Mouse (Mus musculus) forebrain, postnatal 0 days (tissue): ENCODE measurements around the gene Srrm1. TPM values are rescaled to one million over a fixed set of nuclear protein-coding genes. Genes with fewer than 3 reads are reported as not detected.

ENCODE experiments used
- ATAC-seq: fragments of 200-750 bp; cut with Nextera tagmentation; 2 replicates; pipeline ENCODE4 v1.8.0; 2017; ENCODE audit warnings: mild to moderate bottlenecking, moderate library complexity
- DNase-seq: peaks from one replicate; pipeline ENCODE4 v3.0.0-alpha.2; 2015
- H3K27ac ChIP-seq: fragments of 300-500 bp; sonication (generic); 2 replicates; pipeline ENCODE4 v1.5.1; 2014; ENCODE audit warnings: low read depth, mild to moderate bottlenecking, antibody characterized with exemption, low read length, moderate library complexity, mixed read lengths
- H3K27me3 ChIP-seq: fragments of 300-500 bp; sonication (generic); 2 replicates; pipeline ENCODE4 v1.6.1; 2014; ENCODE audit warnings: mild to moderate bottlenecking, low read length, mixed read lengths; ENCODE audit not compliant: insufficient read depth
- H3K36me3 ChIP-seq: fragments of 300-500 bp; sonication (generic); 2 replicates; pipeline ENCODE4 v1.6.1; 2014; ENCODE audit warnings: mild to moderate bottlenecking, moderate library complexity; ENCODE audit not compliant: insufficient read depth
- H3K4me1 ChIP-seq: fragments of 300-500 bp; sonication (generic); 2 replicates; pipeline ENCODE4 v1.6.1; 2014; ENCODE audit warnings: antibody characterized with exemption; ENCODE audit not compliant: insufficient read depth
- H3K4me2 ChIP-seq: fragments of 300-500 bp; sonication (generic); 2 replicates; pipeline ENCODE4 v1.6.1; 2014; ENCODE audit warnings: low read depth, mild to moderate bottlenecking, moderate library complexity
- H3K4me3 ChIP-seq: fragments of 300-500 bp; sonication (generic); 2 replicates; pipeline ENCODE4 v1.5.1; 2014; ENCODE audit warnings: low read depth, low read length, mixed read lengths
- H3K9ac ChIP-seq: fragments of 300-500 bp; sonication (generic); 2 replicates; pipeline ENCODE4 v1.6.1; 2014; ENCODE audit warnings: mild to moderate bottlenecking
- H3K9me3 ChIP-seq: fragments of 300-500 bp; sonication (generic); 2 replicates; pipeline ENCODE4 v1.6.1; 2016; ENCODE audit warnings: low read length
- CTCF ChIP-seq: sonication (generic); IDR thresholded peaks from 2 replicates; pipeline ENCODE4 v1.5.1; 2016; ENCODE audit warnings: antibody characterized with exemption, control low read depth, low read depth
- WGBS: fragments of 180-500 bp; shearing (Covaris S2); extraction: QIAGEN DNeasy Blood & Tissue Kit; methylation state at CpG from one replicate; pipeline ENCODE4 v1.1.7; 2014; 5-methylcytosine and 5-hydroxymethylcytosine counted together
- polyA plus RNA-seq: library from polyadenylated mRNA; unstranded; fragments of >200 nt; fragmentation: Nextera tagmentation; extraction: Ambion mirVana; gene quantifications from 2 replicates; pipeline ENCODE4 v1.2.1, GENCODE M21; 2015
- total RNA-seq: library from RNA; depleted of rRNA; stranded (reverse); fragments of >200 nt; gene quantifications from 2 replicates; pipeline ENCODE4 v1.2.3, GENCODE M21; 2014

Srrm1 gene
- total and polyA plus RNA-seq, 2 experiments from 2014 or later = 46.6 to 173 TPM

- Histone ChIP-seq H3K9ac (no peak overlapping the region), H3K27me3 (no peaks in the 10 kb centered on the region), H3K4me3 (no peak overlapping the region), H3K4me1 (no peaks in the 10 kb centered on the region), H3K9me3 (no peaks in the 10 kb centered on the region), H3K36me3 (no peaks in the 10 kb centered on the region), H3K4me2 (no peak overlapping the region), H3K27ac (no peak overlapping the region)
- 84% methylated on average over 10 of the region's 10 CpGs for WGBS
- ATAC-seq (no peak), DNase-seq (no peak)
- TF ChIP-seq CTCF = no peak
Observed at GRCm38 (mm10) chr4:135302261-135302660, 50.9 kb downstream of the Srrm1 start.

- Histone ChIP-seq H3K27me3 (no peaks in the 10 kb centered on the region), H3K4me1 (no peaks in the 10 kb centered on the region), H3K4me2 (no peak overlapping the region), H3K27ac (no peak overlapping the region), H3K9ac (no peak overlapping the region), H3K36me3 (no peaks in the 10 kb centered on the region), H3K9me3 (no peaks in the 10 kb centered on the region), H3K4me3 (no peak overlapping the region)
- TF ChIP-seq CTCF = no peak
- 82% methylated on average over 3 of the region's 3 CpGs for WGBS
- DNase-seq = no peak
- no peak for ATAC-seq
Observed at GRCm38 (mm10) chr4:135301166-135301565, 52.0 kb downstream of the Srrm1 start.

GRCm38 (mm10) chr4:135300248-135301041, 52.7 kb downstream of the Srrm1 start:
- Histone ChIP-seq H3K9me3 (no peaks in the 10 kb centered on the region), H3K27ac (no peak overlapping the region), H3K4me3 (no peak overlapping the region), H3K9ac (no peak overlapping the region), H3K4me1 (no peaks in the 10 kb centered on the region), H3K36me3 (no peaks in the 10 kb centered on the region), H3K27me3 (no peaks in the 10 kb centered on the region), H3K4me2 (no peak overlapping the region)
- 91% methylated on average over 26 of the region's 26 CpGs for WGBS
- DNase-seq (no peak), ATAC-seq (no peak)
- no peak for TF ChIP-seq CTCF

- no peak overlapping the region for H3K9ac ChIP-seq
- H3K36me3 ChIP-seq = no peaks in the 10 kb centered on the region
- H3K27me3 ChIP-seq = no peaks in the 10 kb centered on the region
- no peak overlapping the region for H3K4me2 ChIP-seq
- no peak overlapping the region for H3K4me3 ChIP-seq
- ATAC-seq (0 out of 2 replicates have a peak, but pooled peaks have one; percentile 2), DNase-seq (no peak)
- H3K4me1 ChIP-seq = no peaks in the 10 kb centered on the region
- no peaks in the 10 kb centered on the region for H3K9me3 ChIP-seq
- 83% methylated on average over 10 of the region's 10 CpGs for WGBS
- H3K27ac ChIP-seq = no peak overlapping the region
- TF ChIP-seq CTCF = no peak
Observed at GRCm38 (mm10) chr4:135298680-135299079, 54.4 kb downstream of the Srrm1 start.

- Histone ChIP-seq H3K4me2 (no peak overlapping the region), H3K9ac (no peak overlapping the region)
- TF ChIP-seq CTCF = no peak
Observed at GRCm38 (mm10) chr4:135297931-135298546, 55.1 kb downstream of the Srrm1 start.

GRCm38 (mm10) chr4:135297146-135297545, 56.0 kb downstream of the Srrm1 start:
- no peaks in the 10 kb centered on the region for H3K36me3 ChIP-seq
- no peaks in the 10 kb centered on the region for H3K4me1 ChIP-seq
- ATAC-seq (no peak), DNase-seq (no peak)
- H3K9me3 ChIP-seq = no peaks in the 10 kb centered on the region
- no peaks in the 10 kb centered on the region for H3K27me3 ChIP-seq
- no peak overlapping the region for H3K4me3 ChIP-seq
- H3K4me2 ChIP-seq = no peak overlapping the region
- 85% methylated on average over 7 of the region's 7 CpGs for whole genome bisulfite sequencing
- TF ChIP-seq CTCF = no peak
- H3K9ac ChIP-seq = no peak overlapping the region
- H3K27ac ChIP-seq = no peak overlapping the region

More at GRCm38 (mm10) chr4:135297931-135298546, 55.1 kb downstream of the Srrm1 start:
- DNase-seq = peak; percentile 77
- Histone ChIP-seq H3K9me3 (no peaks in the 10 kb centered on the region), H3K36me3 (no peaks in the 10 kb centered on the region), H3K4me3 (no peak overlapping the region), H3K27ac (no peak overlapping the region), H3K4me1 (no peaks in the 10 kb centered on the region), H3K27me3 (no peaks in the 10 kb centered on the region)
- ATAC-seq = peak; percentile 95
- WGBS = 24% methylated on average over 15 of the region's 15 CpGs

- no peaks in the 10 kb centered on the region for H3K9me3 ChIP-seq
- no peak for ATAC-seq
- no peaks in the 10 kb centered on the region for H3K4me1 ChIP-seq
Observed at GRCm38 (mm10) chr4:135296565-135296964, 56.6 kb downstream of the Srrm1 start.

More at GRCm38 (mm10) chr4:135296565-135296964, 56.6 kb downstream of the Srrm1 start:
- H3K4me3 ChIP-seq = no peak overlapping the region
- H3K27ac ChIP-seq = no peak overlapping the region
- no peak overlapping the region for H3K4me2 ChIP-seq
- H3K9ac ChIP-seq = no peak overlapping the region
- no peak for TF ChIP-seq CTCF
- no peaks in the 10 kb centered on the region for H3K27me3 ChIP-seq
- H3K36me3 ChIP-seq = no peaks in the 10 kb centered on the region
- no peak for DNase-seq
